Mouse (Mus musculus): ENCODE data around the gene Inhbe.

DNA sequence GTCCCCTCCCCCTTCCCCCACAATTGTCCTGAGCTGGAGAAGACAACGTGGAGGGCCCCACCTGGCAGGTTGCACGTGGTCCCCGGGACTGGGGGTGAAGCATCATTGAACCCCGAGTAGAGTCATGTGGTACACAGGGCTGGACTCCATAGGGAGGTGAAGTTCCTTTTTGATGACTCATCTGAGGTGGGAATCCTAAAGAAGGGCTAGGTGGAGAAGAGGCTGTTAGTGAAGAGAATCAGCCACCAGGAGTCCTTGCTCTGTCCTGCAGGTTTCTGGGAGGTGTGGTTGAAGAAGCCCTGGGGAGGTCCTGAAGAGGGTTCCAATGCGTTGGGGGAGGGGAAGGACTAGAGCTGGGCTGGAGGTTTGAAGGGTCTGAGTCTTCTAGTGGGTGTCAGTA is 17.3 kb downstream of the Inhbe start:
- TF ChIP-seq CTCF (IDR thresholded peaks at IDR 0.05; ENCODE audit: borderline replicate concordance, insufficient read depth, low read length) (no peak), POLR2A (IDR thresholded peaks at IDR 0.05; ENCODE audit: low read depth, low read length) (no peak)

Measured in embryonic fibroblast, embryonic 13.5 days (primary cell).